Mouse (Mus musculus) kidney, postnatal 4 days (tissue): ENCODE measurements around the gene Usp24.
A peak's percentile ranks its signal among the peaks of the same experiment; 100 is the strongest.
"Not testable (repeated sequence)": the region's sequence is repeated elsewhere in the genome, so short reads cannot be mapped to it uniquely, and the experiment has no call there.

Experiments used
- DNase-seq, 2 experiments: peaks; one replicate each; pipeline ENCODE4 v3.0.0; 2021; ENCODE audit warnings: mixed read lengths in 2 of 2

Usp24 gene

DNA sequence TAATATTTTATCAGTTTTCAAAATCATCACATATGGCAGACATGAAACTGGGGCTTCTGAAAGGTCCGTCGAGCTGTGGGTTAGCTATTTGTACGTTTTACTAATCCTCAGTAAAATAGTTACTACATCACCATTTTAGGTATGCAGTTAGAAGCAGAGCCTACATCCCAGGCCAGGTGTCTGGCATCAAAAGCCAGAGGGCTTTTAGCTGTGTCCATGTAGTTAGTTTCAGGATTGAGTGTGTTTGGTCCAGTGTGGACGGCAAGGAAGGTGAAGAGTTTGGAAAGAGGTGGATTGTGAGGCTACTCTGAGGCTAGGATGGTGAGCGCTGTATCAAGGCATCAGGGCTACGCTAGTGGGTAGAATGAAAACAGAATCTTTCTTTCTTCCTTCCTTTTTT is 3.0 kb downstream of the Usp24 start:
- no peak for DNase-seq

DNA sequence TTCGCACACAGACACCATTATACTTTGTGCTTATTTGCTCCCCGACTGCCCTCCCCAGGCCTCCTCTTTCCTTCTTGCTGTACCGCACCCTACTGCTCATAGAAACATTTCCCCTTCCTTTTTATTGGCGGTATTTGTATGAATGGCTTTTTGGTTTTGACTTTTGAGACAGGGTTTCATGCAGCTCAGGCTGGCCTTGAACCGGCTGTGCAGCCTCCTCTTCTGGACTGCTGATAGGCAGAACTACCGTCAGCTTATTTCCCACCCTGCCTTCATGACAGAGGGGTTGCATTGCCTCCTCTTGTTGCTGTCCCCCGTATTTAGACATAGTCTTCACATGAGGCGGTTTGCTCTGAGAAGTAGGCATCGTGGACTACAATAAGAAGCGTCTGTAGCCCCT is 6.8 kb downstream of the Usp24 start:
- DNase-seq: no peak

DNA sequence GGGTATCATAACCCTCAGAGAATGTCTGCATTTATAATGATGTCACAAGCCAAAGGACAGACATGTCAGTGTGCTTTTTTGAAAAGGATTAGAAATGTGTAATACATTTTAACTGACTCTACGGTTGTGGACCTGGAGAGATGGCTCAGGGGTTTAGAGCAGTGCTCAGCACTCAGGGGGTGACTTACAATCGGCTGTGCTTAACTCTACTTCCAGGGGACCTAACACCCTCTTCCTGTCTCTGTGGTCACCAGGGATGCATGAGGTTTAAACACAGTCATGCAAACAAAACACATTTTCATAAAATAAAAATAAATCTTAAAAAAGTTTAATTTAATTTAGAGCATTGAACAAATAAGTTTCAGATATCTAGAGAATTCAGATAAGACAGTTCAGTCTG is 7.3 kb downstream of the Usp24 start:
- DNase-seq: no peak

DNA sequence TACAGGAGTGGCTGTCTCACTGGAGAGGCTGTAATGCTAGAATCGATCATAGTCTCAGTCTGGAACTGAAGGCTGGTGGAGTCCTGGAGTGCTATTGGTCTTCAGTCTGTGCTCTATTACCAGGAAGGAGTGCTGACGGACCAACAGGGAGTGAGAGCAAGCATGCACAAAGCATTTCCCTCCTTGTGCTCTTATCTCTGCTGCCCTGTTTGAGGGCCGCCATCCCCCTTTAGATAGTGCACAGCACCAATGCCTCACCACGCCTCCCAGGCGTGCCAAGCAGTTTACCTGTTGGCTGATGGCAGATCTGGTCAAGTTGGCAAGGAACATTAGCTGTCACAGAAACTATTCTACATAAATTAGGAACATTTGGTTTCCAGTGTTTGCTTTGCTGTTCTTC is 11.4 kb downstream of the Usp24 start:
- DNase-seq: no peak

DNA sequence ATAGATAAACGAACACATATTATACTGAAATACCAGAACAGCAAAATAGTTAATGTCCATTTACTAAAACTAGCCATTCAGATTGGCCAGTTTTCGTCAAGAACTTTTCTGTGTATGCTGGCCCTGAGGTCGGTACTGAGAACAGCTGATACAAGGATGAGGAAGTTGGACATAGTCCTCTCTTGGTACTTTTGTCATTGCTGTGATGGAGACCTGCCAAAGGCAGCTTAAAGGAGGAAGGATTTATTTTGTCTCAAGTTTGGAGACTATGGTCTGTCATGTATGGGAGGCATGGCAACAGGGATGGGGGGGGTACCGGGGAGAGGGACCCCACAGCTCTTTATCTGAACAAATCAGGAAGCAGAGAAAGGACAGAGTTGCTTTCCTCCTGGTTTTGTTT is 12.7 kb downstream of the Usp24 start:
- no peak for DNase-seq

DNA sequence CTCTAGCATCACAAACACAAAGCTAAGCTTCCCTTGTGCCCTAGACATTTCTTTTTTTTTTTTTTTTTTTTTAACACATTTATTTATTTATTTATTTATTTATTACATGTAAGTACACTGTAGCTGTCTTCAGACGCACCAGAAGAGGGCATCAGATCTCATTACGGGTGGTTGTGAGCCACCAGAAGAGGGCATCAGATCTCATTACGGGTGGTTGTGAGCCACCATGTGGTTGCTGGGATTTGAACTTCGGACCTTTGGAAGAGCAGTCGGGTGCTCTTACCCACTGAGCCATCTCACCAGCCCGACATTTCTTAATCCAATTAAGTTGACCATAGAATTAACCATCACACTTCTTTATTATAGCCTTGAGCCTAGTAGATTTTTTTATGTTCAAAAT is 13.2 kb downstream of the Usp24 start:
- DNase-seq: not testable (repeated sequence)

DNA sequence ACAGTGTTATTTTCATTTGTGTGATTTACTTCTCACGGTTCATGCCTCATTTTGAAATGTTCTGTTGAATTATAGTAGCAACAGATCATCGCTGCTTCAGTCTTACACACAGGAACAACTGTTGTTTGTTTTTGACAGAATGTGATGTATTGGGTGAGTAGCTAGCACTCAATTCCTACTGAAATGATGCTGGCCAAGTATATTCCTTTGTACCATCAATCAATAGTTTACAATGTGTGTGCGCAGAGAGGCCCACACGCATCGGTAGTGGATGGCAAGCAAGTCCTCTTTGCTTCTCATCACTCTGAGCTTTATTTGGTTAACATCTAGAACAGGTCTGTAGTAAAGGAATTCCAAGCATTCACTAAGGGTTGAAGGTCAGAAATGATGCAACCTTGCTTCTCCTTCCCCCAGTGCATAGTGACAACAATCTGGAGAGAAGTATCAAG is 14.4 kb downstream of the Usp24 start:
- peak in 1 of 2 experiments; percentile 27 for DNase-seq

DNA sequence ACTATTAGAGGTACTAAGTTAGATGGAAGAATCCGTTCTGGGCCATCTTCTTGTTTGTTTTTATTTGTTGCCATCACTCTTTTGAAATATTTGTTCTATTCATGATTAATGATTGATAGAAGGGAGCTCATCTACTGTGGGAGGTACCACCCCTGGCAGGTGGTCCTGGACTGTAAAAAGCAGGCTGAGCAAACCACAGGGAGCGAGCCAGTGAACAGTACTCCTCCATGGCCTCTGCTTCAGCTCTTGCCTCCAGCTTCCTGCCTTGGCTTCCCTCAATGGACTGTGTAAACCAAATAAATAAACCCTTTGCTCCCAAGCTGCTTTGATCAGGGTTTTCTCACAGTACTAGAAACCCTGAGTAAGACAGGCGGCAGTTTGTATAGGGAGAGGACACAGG is 17.1 kb downstream of the Usp24 start:
- DNase-seq: no peak

DNA sequence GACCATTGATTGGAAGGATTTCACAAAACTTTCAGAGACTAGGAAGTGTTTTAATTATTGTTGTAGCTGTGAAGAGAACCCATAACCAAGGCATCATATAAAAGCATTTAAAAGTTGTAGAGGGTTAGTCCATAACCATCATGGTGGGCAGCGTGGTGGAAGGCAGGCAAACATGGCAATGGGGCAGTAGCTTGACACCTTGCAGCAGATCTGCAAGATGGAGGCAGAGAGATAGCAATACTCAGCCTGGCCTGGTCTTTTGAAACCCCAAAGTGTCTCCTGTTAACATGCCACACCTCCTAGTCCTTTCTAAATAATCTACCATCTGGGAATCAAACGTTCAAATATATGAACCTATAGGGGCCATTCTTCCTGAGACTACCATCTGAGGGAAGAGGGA is 17.6 kb downstream of the Usp24 start:
- no peak for DNase-seq

DNA sequence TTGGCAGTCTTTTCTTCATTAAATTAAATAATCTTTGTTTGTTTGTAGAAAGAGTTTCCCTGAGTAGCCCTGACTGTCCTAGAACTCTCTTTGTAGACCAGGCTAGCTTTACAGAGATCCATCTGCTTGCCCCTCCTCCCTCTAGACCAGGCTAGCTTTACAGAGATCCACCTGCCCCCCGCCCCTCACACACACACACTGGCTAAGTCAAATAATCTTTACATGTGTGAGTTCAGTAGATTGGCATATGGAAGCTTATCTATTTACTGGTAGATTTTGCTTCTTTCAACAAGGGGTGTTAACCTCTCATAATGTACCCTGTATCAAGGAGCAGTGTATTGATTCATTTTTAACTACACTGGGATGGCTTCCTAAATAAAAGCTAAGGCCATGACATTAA is 19.8 kb downstream of the Usp24 start:
- no peak for DNase-seq

DNA sequence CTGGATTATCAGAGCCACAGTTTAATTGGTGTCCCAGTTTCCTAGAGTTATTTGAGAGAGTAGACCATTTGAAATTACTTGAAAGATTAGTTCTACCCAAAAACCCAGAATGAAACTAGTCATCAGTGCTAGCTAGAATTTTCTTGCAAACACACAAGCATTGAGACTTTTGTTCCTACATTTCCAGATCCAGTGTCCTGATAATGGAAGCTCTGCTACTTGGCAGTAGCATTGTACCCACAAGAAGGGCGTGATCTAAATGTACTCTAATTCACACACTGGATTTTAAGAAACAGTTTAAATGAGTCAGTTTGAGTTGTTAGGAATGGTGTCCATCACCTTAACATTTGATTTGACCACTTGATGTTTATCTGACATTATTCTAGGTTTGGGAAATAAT is 31.7 kb downstream of the Usp24 start:
- DNase-seq: no peak

DNA sequence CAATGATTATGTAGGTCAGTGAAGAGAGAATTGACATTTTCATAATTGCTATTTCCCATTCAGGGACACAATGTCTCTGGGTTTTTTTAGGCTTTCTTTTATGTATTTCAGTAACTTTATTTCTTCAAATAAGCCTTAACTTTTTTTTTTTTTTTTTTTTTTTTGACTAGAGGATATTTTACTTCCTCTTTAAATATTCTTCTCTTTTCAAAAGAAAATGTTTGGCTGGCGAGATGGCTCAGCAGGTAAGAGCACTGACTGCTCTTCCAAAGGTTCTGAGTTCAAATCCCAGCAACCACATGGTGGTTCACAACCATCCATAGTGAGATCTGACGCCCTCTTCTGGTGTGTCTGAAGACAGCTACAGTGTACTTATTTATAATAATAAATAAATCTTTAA is 39.0 kb downstream of the Usp24 start:
- not testable (repeated sequence) for DNase-seq

DNA sequence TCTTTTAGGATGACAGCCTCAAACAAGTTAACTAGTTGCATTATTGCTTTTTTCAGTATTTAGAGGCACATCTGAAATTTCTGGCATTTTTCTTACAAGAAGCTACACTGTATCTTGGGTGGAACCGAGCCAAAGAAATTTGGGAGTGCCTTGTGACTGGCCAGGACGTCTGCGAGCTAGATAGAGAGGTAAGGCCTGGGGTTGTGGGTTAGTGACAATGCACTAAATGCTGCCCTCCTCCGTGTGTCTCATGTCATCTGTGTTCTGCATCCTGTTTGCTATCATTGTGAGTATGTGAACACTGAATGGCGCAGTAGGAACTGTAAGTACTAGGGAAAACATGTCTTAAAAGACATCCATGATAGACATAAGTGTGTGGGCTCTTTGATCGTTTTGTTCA is 54.0 kb downstream of the Usp24 start:
- DNase-seq: no peak

DNA sequence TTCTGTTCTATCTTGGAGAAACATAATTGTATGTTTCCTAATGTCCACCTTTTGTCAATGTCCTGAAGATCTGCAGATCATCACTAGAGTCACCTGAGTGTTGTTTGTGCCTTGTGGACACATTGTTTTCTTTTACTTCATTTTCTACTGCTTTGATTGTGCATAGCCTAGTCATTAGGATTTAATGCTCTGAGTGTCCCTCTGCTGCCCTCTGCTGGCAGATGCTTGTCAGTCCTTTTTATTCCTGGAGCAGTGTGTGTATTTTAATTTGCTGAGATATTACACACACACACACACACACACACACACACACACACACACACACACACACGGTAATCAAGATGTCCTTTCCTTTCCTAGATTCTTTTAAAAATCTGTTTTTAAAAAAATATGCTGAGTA is 59.8 kb downstream of the Usp24 start:
- DNase-seq: peak; percentile 90 to 91

DNA sequence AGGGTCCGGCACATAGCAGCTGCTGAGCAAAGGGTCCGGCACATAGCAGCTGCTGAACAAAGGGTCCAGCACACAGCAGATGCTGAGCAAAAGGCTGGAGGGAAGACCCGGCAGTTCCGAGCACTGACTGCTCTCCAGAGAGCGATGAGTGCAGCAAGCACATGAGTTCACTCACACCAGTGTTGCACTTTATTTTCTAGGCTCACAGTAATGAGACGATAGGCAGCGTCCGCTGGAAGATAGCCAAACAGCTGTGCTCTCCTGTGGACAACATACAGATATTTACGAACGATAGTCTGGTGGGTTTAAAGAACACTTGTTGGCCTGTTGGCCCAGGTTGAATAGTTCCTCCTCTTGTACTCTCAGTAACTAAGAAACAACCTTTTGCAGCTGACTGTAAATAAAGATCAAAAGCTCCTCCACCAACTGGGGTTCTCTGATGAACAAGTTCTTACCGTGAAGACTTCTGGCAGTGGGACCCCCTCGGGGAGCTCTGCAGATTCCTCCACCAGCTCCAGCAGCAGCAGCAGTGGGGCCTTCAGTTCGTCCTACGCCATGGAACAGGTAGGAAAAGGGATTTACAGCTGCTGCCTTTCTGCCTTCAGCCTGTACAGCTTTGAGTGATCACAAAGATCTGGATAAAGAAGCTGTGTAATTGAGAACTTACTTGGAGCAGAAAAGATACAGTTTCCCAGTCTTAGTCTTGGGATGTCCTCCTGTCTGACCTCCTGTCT is 63.0 kb downstream of the Usp24 start:
- no peak for DNase-seq

DNA sequence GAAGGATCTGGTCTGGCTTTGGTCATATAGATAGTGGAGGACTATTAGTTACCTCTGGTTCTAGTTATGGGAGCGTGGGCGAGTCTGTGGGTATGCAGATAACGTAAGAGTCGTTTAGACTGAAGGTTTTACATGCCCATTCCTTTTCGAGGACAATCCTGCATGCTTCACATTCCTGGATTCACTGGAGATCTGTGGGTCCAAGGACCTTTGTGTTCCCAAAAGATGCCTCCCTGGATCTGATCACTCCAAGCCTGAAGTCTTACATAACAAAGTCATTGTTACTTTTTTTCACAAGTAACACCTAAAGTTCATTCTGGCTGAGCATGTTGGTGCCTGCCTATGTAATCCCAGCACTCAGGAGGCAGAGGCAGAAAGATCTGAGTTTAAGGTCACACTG is 65.1 kb downstream of the Usp24 start:
- no peak for DNase-seq

DNA sequence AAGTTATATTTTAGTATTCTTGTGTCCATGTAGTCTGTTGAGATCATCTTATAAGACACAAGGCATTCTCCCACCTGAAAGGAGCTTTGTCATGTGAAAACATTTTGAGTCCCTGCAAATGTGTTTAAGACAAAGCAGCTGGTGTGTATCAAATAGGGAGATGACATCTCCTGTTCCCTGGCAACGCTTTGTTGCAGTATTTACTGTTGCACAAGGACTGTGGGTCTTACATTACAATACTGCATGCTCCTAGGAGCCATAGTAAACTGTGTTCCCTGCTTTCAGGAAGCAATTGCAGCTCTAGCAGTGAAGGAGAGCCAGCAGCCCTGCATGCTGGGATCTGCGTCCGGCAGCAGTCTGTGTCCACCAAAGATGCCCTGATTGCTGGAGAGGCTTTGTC is 73.9 kb downstream of the Usp24 start:
- no peak for DNase-seq

DNA sequence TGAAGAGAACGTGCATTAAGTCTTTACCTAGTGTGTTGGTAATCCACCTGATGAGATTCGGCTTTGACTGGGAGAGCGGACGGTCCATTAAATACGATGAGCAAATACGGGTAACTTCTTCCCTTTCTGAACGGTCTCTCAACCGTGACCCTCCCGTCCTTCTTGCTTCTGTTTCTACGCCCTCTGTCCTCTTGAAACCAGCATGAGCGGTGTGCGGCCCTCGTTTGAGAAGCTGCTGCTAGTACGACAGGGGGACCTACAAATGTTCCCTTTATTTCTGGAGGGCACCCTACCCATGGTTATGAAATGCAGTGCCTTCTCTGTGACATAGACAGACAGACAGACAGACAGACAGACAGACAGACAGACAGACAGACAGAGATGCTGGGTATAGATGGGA is 93.6 kb downstream of the Usp24 start:
- DNase-seq: no peak

DNA sequence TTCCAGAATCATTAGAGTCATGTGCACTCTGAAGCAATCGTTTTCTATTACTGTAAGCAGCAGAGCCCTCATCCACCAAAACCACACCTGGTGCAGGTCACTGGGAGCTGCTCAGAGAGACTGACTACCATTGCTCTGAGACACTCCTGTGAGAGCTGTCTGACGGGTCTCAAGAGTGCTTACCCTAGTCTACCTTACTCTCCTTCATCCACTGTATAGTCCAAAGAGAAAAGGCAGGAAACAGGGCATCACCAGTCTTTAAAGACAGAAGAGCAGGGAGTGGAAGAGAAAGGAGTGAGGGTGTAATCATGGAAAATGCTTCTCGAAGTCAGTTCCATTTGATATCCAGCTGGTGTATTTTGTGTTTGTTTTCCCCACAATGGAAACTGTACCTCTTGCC is 103.2 kb downstream of the Usp24 start:
- no peak for DNase-seq

DNA sequence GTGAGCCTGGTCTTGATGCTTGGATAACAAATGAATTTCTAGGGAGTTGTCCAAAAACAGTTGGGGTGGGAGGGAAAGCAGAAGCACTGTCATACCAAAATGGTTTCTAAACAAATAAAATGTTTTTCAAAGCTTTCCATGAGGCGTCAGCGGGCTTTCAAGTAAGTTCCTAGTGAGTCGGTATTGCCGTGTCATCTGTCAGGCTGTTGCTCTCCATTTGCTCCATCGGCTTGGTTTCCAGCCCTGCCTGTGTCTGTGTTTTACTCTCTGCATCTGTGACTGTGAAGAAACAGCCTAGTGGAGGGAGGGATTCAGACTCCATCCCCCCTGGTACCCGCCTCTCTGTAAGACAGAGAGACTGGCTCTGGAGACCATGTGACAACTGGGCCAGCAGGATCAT is 103.8 kb downstream of the Usp24 start:
- DNase-seq: no peak

DNA sequence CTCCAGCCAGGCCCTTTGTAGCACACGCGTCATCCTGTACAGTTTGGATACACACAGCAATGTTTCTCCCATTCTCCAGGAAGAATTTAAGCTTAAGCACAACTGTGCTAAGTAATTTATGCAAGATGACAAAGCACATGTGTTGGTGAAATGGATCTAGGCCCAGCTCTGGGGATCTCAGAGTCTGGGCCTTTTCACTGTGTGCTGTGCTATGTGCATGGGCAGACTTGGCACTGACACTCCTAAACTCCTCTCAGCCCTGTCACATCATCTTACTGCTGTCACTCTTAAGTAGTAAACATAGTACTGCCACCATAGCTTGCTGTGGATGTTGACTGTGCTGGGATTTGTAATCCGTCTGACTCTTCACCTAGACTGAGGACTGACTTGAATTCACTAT is 106.6 kb downstream of the Usp24 start:
- DNase-seq: no peak

DNA sequence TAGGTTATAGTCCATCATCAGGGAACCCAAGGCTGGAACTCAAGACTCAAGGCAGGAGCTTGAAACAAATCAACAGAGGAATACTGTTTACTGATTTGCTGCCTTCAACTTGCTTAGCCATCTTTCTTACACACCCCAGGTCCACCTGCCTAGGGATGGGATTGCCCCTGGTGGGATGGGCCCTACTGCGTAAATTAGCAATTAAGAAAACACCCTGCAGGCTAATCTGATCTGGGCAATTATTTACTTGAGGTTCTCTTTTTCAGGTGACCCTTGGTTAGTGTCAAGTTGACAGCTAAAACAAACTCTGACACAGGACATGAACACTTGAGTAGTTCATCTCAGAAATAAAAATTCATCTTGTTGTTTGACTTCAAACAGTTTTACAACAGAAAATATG is 108.5 kb downstream of the Usp24 start:
- DNase-seq: no peak

DNA sequence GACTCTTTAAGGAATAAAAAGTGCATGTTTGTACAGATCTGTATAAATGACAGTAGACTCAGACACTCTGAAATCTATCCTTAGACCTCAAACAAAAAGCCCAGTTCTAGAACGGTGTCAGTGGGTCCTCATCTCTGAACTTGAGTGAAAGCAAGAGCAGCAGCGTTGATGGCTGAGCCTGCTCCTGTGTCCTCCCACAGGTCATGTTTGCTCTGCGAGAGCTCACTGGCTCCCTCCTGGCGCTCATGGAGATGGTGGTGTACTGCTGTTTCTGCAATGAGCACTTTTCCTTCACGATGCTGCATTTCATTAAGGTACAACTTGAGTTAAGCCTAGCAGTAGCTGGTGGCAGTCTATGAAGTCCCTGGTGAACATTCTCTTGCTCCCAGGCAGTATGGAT is 110.3 kb downstream of the Usp24 start:
- DNase-seq: peak; percentile 29 to 55

DNA sequence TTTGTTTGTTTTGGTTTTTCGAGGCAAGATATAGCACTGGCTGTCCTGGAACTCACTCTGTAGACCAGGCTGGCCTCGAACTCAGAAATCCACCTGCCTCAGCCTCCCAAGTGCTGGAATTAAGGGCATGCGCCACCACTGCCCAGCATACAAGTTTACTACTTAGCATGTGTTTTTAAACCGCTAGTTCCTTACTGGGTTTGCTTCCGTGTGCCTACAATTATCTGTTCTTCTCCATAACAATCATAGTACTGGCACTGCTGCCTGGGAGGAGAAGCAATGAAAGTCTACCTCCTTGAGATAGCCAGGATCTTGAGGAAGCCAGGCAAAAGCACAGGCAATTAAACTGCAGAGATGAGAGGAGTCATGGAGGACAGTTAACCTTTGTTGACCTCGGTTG is 112.6 kb downstream of the Usp24 start:
- DNase-seq: no peak

DNA sequence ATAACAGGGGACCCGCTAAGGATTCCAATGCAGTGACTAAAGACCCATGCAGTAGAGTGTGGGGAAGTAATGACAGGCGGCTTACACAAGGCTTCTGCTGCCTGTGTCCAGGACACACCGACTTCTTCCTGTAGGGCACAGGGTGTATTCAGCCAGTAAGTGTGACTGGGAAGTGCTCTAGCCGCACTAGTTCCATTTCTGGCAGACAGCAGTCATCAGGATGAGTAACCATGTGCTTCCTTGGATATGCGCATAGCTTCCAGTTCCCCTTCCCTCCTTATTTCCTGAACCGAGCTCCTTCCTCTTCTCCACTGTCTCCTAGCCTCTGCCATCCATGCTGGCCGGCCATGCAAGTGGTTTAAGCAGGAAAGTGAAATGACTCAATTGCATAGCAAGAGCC is 113.1 kb downstream of the Usp24 start:
- no peak for DNase-seq

DNA sequence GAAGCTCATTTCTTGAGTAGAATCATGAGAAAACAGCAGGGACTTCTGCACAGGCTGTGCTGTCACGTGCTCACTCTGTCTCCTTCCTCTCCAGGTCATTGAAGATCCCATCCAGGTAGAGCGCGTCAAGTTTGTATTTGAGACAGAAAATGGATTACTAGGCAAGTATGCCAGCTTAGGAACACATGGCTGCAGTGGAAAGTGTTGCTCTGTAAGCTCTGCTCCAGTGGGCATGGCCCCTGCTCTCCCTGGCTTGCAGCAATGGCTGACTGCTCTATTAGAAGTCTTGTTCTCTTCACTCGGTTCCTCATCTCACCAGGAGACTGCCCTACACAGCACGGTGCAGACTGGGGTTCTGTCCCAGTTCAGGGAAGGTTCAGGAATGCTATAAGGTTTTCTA is 114.4 kb downstream of the Usp24 start:
- DNase-seq: no peak
